In the genomic region with DNA sequence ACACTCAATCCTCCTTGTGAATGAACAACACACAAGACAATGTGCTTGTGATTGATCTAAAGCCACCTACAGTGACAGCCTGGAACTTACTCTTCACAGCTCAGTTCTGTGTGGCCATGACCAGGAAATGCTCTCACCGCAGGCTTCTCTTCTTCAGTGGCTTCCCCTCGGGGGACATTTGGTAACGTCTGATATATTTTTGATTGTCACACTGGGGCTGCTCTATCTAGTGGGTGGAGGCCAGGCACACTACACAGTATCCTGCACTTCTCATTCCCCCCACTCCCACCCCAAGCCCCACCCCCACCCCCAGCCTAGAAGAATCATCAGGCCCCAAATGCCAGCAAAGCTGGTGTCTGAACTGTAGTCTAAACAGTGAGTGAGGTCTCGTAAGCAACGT, we compare ENCODE assay signal across 15 mouse cellular contexts. TPM values are rescaled to one million over a fixed set of nuclear protein-coding genes. Genes with fewer than 3 reads are reported as not detected.
DNase-seq lines count a peak whose midpoint lies in the region; ATAC-seq and TF ChIP-seq lines count a peak whose summit lies in the region.
"Had no signal": no experiment of that assay in that cellular context is flagged by ENCODE, and none has a peak within 500 bp of the region (broad histone marks: within the 10 kb centered on the region; RNA-seq: fewer than 3 reads in every experiment).

No protein-coding gene starts in this region.

- no peaks in the 10 kb centered on the region for H3K27me3 ChIP-seq in lung, postnatal 0 days (replicated peaks; ENCODE audit: insufficient read depth, low read length)
- H3K27me3 ChIP-seq in megakaryocyte, embryonic 14.5 days (replicated peaks): no peaks in the 10 kb centered on the region
- no peaks in the 10 kb centered on the region for H3K27me3 ChIP-seq in cerebellum, adult 2 months (ENCODE audit: control insufficient read depth, insufficient read depth, low read length)
- H3K27me3 ChIP-seq in midbrain, postnatal 0 days (ENCODE audit: insufficient read depth, low read length): no peaks in the 10 kb centered on the region
- H3K27me3 ChIP-seq: heart, embryonic 12.5 days; hindbrain, embryonic 15.5 days had no signal

- no peaks in the 10 kb centered on the region for H3K9me3 ChIP-seq in lung, postnatal 0 days (ENCODE audit: low read length)
- peaks cover 7% of the 10 kb centered on the region for H3K9me3 ChIP-seq in megakaryocyte, embryonic 14.5 days
- no peaks in the 10 kb centered on the region for H3K9me3 ChIP-seq in midbrain, postnatal 0 days (ENCODE audit: low read length)
- H3K9me3 ChIP-seq: hindbrain, embryonic 15.5 days had no signal

- no peak for TF ChIP-seq EP300 in lung, postnatal 0 days (IDR thresholded peaks at IDR 0.05)

- ATAC-seq in lung, postnatal 0 days: peak; percentile 62
- no peak for ATAC-seq in midbrain, postnatal 0 days (ENCODE audit: low FRiP score)
- ATAC-seq: forebrain, embryonic 14.5 days had no signal

- no peak overlapping the region for H3K4me2 ChIP-seq in lung, postnatal 0 days (replicated peaks; ENCODE audit: low read depth, low read length)
- H3K4me2 ChIP-seq in midbrain, postnatal 0 days (ENCODE audit: low read depth, low read length, poor library complexity, severe bottlenecking): no peak overlapping the region
- H3K4me2 ChIP-seq: heart, embryonic 12.5 days; hindbrain, embryonic 15.5 days had no signal

- no peaks in the 10 kb centered on the region; the same call in 1 of the 2 replicates for H3K36me3 ChIP-seq in lung, postnatal 0 days (ENCODE audit: insufficient read depth, low read length)
- peaks cover 19% of the 10 kb centered on the region for H3K36me3 ChIP-seq in megakaryocyte, embryonic 14.5 days (replicated peaks; ENCODE audit: low read length)
- no peaks in the 10 kb centered on the region for H3K36me3 ChIP-seq in midbrain, postnatal 0 days (ENCODE audit: insufficient read depth, low read length)
- H3K36me3 ChIP-seq: hindbrain, embryonic 15.5 days had no signal

- WGBS in lung, postnatal 0 days: 33% methylated on average over 5 of the region's 5 CpGs
- 53% methylated on average over 5 of the region's 5 CpGs for WGBS in cerebellum, adult 2 months
- 59% methylated on average over 5 of the region's 5 CpGs for WGBS in midbrain, postnatal 0 days

- TF ChIP-seq CTCF in lung, postnatal 0 days (IDR thresholded peaks at IDR 0.05): no peak
- TF ChIP-seq CTCF in cerebellum, adult 2 months (IDR thresholded peaks at IDR 0.05; ENCODE audit: borderline replicate concordance, insufficient read depth, low read depth, low read length): no peak
- no peak for TF ChIP-seq CTCF in midbrain, postnatal 0 days (IDR thresholded peaks at IDR 0.05)

- DNase-seq in lung, postnatal 0 days (ENCODE audit: low spot score): no peak
- no peak for DNase-seq in lung, postnatal 4 days
- DNase-seq in CD4-positive, CD25-positive, alpha-beta regulatory T cell, adult 2 months (ENCODE audit: low read depth, low spot score): peak; percentile 65
- DNase-seq in induced T-regulatory cell, adult 2 months (ENCODE audit: low read depth): peak; percentile 73
- DNase-seq in frontal cortex, adult 2 months (ENCODE audit: extremely low spot score in 1 of 2, low spot score in 1 of 2): no peak
- DNase-seq in cerebellum, adult 2 months: no peak
- DNase-seq in midbrain, postnatal 0 days (ENCODE audit: low spot score): no peak
- DNase-seq: adrenal gland, postnatal 10 days; cerebellum, postnatal 36 days; gastrocnemius, postnatal 25 days; left cerebral cortex, postnatal 4 days had no signal

- no peak for TF ChIP-seq POLR2A in cerebellum, adult 2 months (IDR thresholded peaks at IDR 0.05; ENCODE audit: borderline replicate concordance, insufficient read depth, low read length)

- H3K4me3 ChIP-seq in lung, postnatal 0 days (ENCODE audit: low read depth, low read length): no peak overlapping the region
- peak overlapping the region; percentile 53 for H3K4me3 ChIP-seq in megakaryocyte, embryonic 14.5 days (replicated peaks)
- H3K4me3 ChIP-seq in cerebellum, adult 2 months (replicated peaks; ENCODE audit: insufficient read depth, low read depth, low read length): no peak overlapping the region
- no peak overlapping the region for H3K4me3 ChIP-seq in midbrain, postnatal 0 days (ENCODE audit: low read depth, low read length)
- H3K4me3 ChIP-seq: heart, embryonic 12.5 days; hindbrain, embryonic 15.5 days had no signal

- no peak overlapping the region for H3K9ac ChIP-seq in lung, postnatal 0 days (replicated peaks; ENCODE audit: low read depth)
- no peak overlapping the region for H3K9ac ChIP-seq in midbrain, postnatal 0 days (replicated peaks; ENCODE audit: low read length, poor library complexity, severe bottlenecking)
- H3K9ac ChIP-seq: heart, embryonic 12.5 days; hindbrain, embryonic 15.5 days had no signal

- H3K4me1 ChIP-seq in lung, postnatal 0 days (ENCODE audit: insufficient read depth, low read depth, low read length): no peaks in the 10 kb centered on the region; the same call in 1 of the 2 replicates
- peaks cover 59% of the 10 kb centered on the region for H3K4me1 ChIP-seq in megakaryocyte, embryonic 14.5 days
- no peaks in the 10 kb centered on the region for H3K4me1 ChIP-seq in cerebellum, adult 2 months (ENCODE audit: control insufficient read depth, insufficient read depth, low read length)
- no peaks in the 10 kb centered on the region for H3K4me1 ChIP-seq in midbrain, postnatal 0 days (ENCODE audit: insufficient read depth, low read length)
- H3K4me1 ChIP-seq: hindbrain, embryonic 15.5 days had no signal

- no peak overlapping the region for H3K27ac ChIP-seq in lung, postnatal 0 days (ENCODE audit: low read length)
- H3K27ac ChIP-seq in cerebellum, adult 2 months (ENCODE audit: insufficient read depth, low read length): no peak overlapping the region
- H3K27ac ChIP-seq in midbrain, postnatal 0 days (ENCODE audit: low read depth, low read length): no peak overlapping the region
- H3K27ac ChIP-seq: hindbrain, embryonic 15.5 days had no signal

RNA-seq across cellular contexts. Expression of a gene that starts 16.1 kb away (rescaled TPM):
- polyA plus RNA-seq in lung, postnatal 0 days (2015; fragmentation: Nextera tagmentation; extraction: Ambion mirVana): 15.2 and 18.8 TPM in 2 replicates
- polyA plus RNA-seq in megakaryocyte, embryonic 14.5 days (2012; ENCODE audit: insufficient read depth, low replicate concordance): 0.34 TPM in 1 of 2 replicates, not detected in the other
- polyA plus RNA-seq in frontal cortex, adult 2 months (2012; rRNA removed): 0.12 and 0.15 TPM in 2 replicates
- 0.10 and 0.13 TPM in 2 replicates for polyA plus RNA-seq in cerebellum, adult 2 months (2012; rRNA removed)
- total RNA-seq in midbrain, postnatal 0 days (2014; rRNA removed): 0.80 and 1.1 TPM in 2 replicates
- 0.31 and 0.39 TPM in 2 replicates for polyA plus RNA-seq in midbrain, postnatal 0 days (2015; fragmentation: Nextera tagmentation; extraction: Ambion mirVana)

Comparison
In these comparisons a context has a peak if more than half of its experiments do, and no peak if none do; other contexts are left out.
1. DNase-seq: peak in CD4-positive, CD25-positive, alpha-beta regulatory T cell, adult 2 months (single experiment) and induced T-regulatory cell, adult 2 months (single experiment); none in lung, postnatal 0 days (single experiment), lung, postnatal 4 days (0 of 2), frontal cortex, adult 2 months (0 of 2), cerebellum, adult 2 months (0 of 2) and midbrain, postnatal 0 days (single experiment).
2. RNA of a gene that starts 16.1 kb away (polyA plus RNA-seq): 15.2 to 18.8 TPM in lung, postnatal 0 days; 0.34 TPM in megakaryocyte, embryonic 14.5 days, 0.31 to 0.39 TPM in midbrain, postnatal 0 days, 0.12 to 0.15 TPM in frontal cortex, adult 2 months and 0.10 to 0.13 TPM in cerebellum, adult 2 months; every median in the first group is over 10 times any median in the second.